Mouse (Mus musculus): ENCODE results near the gene Grm8. TPM values are rescaled to one million over a fixed set of nuclear protein-coding genes. Genes with fewer than 3 reads are reported as not detected.

The Grm8 gene
- total and polyA plus RNA-seq, 2 experiments from 2014 or later = 8.0 to 11.4 TPM

- Histone ChIP-seq H3K9me3 (ENCODE audit: low read length) (no peaks in the 10 kb centered on the region), H3K4me1 (ENCODE audit: insufficient read depth) (no peaks in the 10 kb centered on the region), H3K4me3 (ENCODE audit: low read depth, low read length) (no peak overlapping the region), H3K36me3 (ENCODE audit: insufficient read depth) (no peaks in the 10 kb centered on the region), H3K27me3 (ENCODE audit: insufficient read depth, low read length) (no peaks in the 10 kb centered on the region), H3K4me2 (ENCODE audit: low read depth) (no peak overlapping the region), H3K9ac (no peak overlapping the region), H3K27ac (ENCODE audit: low read depth, low read length) (no peak overlapping the region)
- TF ChIP-seq CTCF (IDR thresholded peaks at IDR 0.05; ENCODE audit: low read depth) = no peak
- ATAC-seq (no peak), DNase-seq (no peak)
- 40% methylated on average over 1 of the region's 1 CpGs for WGBS
These were observed 352.7 kb downstream of the Grm8 start for GRCm38 (mm10) chr6:27782251-27782650.

- no peaks in the 10 kb centered on the region for H3K27me3 ChIP-seq (ENCODE audit: insufficient read depth, low read length)
- H3K4me1 ChIP-seq (ENCODE audit: insufficient read depth) = no peaks in the 10 kb centered on the region
- no peak overlapping the region for H3K27ac ChIP-seq (ENCODE audit: low read depth, low read length)
- no peak overlapping the region for H3K4me2 ChIP-seq (ENCODE audit: low read depth)
- no peak overlapping the region for H3K4me3 ChIP-seq (ENCODE audit: low read depth, low read length)
- ATAC-seq = no peak
- H3K9ac ChIP-seq = no peak overlapping the region
- no peaks in the 10 kb centered on the region for H3K36me3 ChIP-seq (ENCODE audit: insufficient read depth)
- no peak for TF ChIP-seq CTCF (IDR thresholded peaks at IDR 0.05; ENCODE audit: low read depth)
- H3K9me3 ChIP-seq (ENCODE audit: low read length) = no peaks in the 10 kb centered on the region
- 78% methylated on average over 3 of the region's 3 CpGs for WGBS
- DNase-seq = no peak
These were observed 353.6 kb downstream of the Grm8 start for GRCm38 (mm10) chr6:27781371-27781770.

DNA sequence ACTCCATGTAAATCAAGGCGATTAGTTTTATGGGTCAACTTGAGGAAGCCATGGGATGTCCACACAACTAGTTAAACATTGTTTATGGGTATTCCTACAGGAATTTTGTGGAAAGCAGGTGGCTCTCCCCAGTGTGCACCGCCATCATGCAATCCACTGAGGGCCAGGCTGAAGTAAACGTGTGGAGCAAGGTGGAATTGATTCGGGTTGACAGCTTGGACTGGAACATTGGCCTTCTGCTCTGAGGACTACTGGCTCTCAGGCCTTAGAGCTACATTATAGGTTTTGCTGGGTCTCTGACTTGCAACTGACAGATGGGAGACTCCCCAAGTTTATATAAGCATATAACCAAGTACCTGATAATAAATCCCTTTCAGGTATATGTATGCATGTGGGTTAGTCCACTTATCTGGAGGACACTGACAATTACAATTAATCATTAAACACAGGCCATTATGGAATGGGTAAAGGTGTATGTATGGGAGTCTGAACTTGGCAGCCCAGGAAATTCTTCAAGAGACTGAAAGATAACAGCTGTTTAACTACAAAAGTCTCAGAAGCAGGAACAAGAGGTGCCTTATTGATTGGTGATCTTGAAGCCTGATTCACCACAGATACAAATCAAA is 359.2 kb downstream of the Grm8 start:
- ATAC-seq = no peak
- TF ChIP-seq CTCF (IDR thresholded peaks at IDR 0.05; ENCODE audit: low read depth) = no peak
- no peak overlapping the region for H3K4me2 ChIP-seq (ENCODE audit: low read depth)
- no peak for DNase-seq
- no peaks in the 10 kb centered on the region for H3K9me3 ChIP-seq (ENCODE audit: low read length)
- no peaks in the 10 kb centered on the region for H3K36me3 ChIP-seq (ENCODE audit: insufficient read depth)
- H3K9ac ChIP-seq = no peak overlapping the region
- WGBS = 94% methylated on average over 4 of the region's 4 CpGs
- H3K4me3 ChIP-seq (ENCODE audit: low read depth, low read length) = no peak overlapping the region
- H3K27me3 ChIP-seq (ENCODE audit: insufficient read depth, low read length) = no peaks in the 10 kb centered on the region
- no peak overlapping the region for H3K27ac ChIP-seq (ENCODE audit: low read depth, low read length)
- no peaks in the 10 kb centered on the region for H3K4me1 ChIP-seq (ENCODE audit: insufficient read depth)

GRCm38 (mm10) chr6:27762061-27762460 is 372.9 kb downstream of the Grm8 start:
- 83% methylated on average over 6 of the region's 6 CpGs for WGBS
- no peak overlapping the region for H3K4me2 ChIP-seq (ENCODE audit: low read depth)
- H3K9ac ChIP-seq = no peak overlapping the region
- ATAC-seq (no peak), DNase-seq (no peak)
- no peaks in the 10 kb centered on the region for H3K27me3 ChIP-seq (ENCODE audit: insufficient read depth, low read length)
- no peaks in the 10 kb centered on the region for H3K9me3 ChIP-seq (ENCODE audit: low read length)
- no peaks in the 10 kb centered on the region for H3K4me1 ChIP-seq (ENCODE audit: insufficient read depth)
- no peaks in the 10 kb centered on the region for H3K36me3 ChIP-seq (ENCODE audit: insufficient read depth)
- no peak overlapping the region for H3K4me3 ChIP-seq (ENCODE audit: low read depth, low read length)
- TF ChIP-seq CTCF (IDR thresholded peaks at IDR 0.05; ENCODE audit: low read depth) = no peak
- no peak overlapping the region for H3K27ac ChIP-seq (ENCODE audit: low read depth, low read length)

- Histone ChIP-seq H3K9me3 (ENCODE audit: low read length) (no peaks in the 10 kb centered on the region), H3K36me3 (ENCODE audit: insufficient read depth) (no peaks in the 10 kb centered on the region), H3K27ac (ENCODE audit: low read depth, low read length) (no peak overlapping the region), H3K4me2 (ENCODE audit: low read depth) (no peak overlapping the region), H3K4me3 (ENCODE audit: low read depth, low read length) (no peak overlapping the region), H3K9ac (no peak overlapping the region), H3K27me3 (ENCODE audit: insufficient read depth, low read length) (no peaks in the 10 kb centered on the region), H3K4me1 (ENCODE audit: insufficient read depth) (no peaks in the 10 kb centered on the region)
- no peak for TF ChIP-seq CTCF (IDR thresholded peaks at IDR 0.05; ENCODE audit: low read depth)
- ATAC-seq (no peak), DNase-seq (no peak)
- 95% methylated on average over 2 of the region's 2 CpGs for WGBS
These were observed 381.6 kb downstream of the Grm8 start for GRCm38 (mm10) chr6:27753290-27753829.

GRCm38 (mm10) chr6:27746493-27746892 is 388.5 kb downstream of the Grm8 start:
- Histone ChIP-seq H3K27me3 (ENCODE audit: insufficient read depth, low read length) (no peaks in the 10 kb centered on the region), H3K9ac (no peak overlapping the region), H3K9me3 (ENCODE audit: low read length) (no peaks in the 10 kb centered on the region), H3K4me3 (ENCODE audit: low read depth, low read length) (no peak overlapping the region), H3K27ac (ENCODE audit: low read depth, low read length) (no peak overlapping the region), H3K4me2 (ENCODE audit: low read depth) (no peak overlapping the region), H3K36me3 (ENCODE audit: insufficient read depth) (no peaks in the 10 kb centered on the region), H3K4me1 (ENCODE audit: insufficient read depth) (no peaks in the 10 kb centered on the region)
- no peak for DNase-seq
- 42% methylated on average over 4 of the region's 4 CpGs for WGBS
- TF ChIP-seq CTCF (IDR thresholded peaks at IDR 0.05; ENCODE audit: low read depth) = no peak
- ATAC-seq = no peak

GRCm38 (mm10) chr6:27745693-27746451 is 389.1 kb downstream of the Grm8 start:
- 5% methylated on average over 5 of the region's 5 CpGs for WGBS
- H3K27me3 ChIP-seq (ENCODE audit: insufficient read depth, low read length) = no peaks in the 10 kb centered on the region
- no peak overlapping the region for H3K4me2 ChIP-seq (ENCODE audit: low read depth)
- TF ChIP-seq CTCF (IDR thresholded peaks at IDR 0.05; ENCODE audit: low read depth) = no peak
- no peak overlapping the region for H3K4me3 ChIP-seq (ENCODE audit: low read depth, low read length)
- no peaks in the 10 kb centered on the region for H3K9me3 ChIP-seq (ENCODE audit: low read length)
- H3K27ac ChIP-seq (ENCODE audit: low read depth, low read length) = no peak overlapping the region
- H3K9ac ChIP-seq = no peak overlapping the region
- no peaks in the 10 kb centered on the region for H3K4me1 ChIP-seq (ENCODE audit: insufficient read depth)
- H3K36me3 ChIP-seq (ENCODE audit: insufficient read depth) = no peaks in the 10 kb centered on the region
- ATAC-seq (peak; percentile 32; the same call in 1 of the 2 replicates), DNase-seq (no peak)
